Mouse (Mus musculus): ENCODE data around the gene Mbtd1.
A peak's percentile ranks its signal among the peaks of the same experiment; 100 is the strongest.

The Mbtd1 gene

DNA sequence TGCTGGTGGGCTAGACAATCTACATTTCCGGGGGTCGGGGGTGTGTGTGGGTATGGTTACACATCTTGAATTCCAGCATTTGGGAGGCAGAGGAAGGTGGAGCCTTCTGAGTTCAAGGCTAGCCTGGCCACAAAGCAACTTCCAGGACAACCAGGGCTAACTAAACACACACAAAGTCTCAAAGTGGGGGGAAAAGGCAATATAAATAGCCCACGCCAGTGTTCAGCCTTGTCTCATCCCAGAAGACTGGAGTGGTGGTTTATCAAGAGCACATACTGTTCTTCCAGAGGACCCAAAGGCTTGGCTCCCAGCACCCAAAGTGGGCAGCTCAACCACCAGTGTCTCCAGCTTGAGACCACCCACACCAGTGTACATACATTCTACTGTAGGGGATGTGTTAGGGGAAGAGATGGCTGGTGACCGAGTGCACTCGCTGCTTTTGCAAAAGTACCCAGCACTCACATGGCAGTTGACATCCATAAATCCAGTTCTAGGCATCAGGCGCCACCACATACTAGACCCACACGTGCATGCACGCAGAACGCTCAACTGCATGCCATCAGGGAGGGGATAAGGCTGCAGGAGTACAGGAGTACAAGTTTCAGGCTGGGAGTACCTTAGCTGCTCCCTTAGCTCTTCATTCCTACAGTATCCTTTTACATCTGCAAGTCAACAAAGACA, 63.4 kb downstream of the Mbtd1 start:
- DNase-seq (ENCODE audit: low spot score) = no peak

DNA sequence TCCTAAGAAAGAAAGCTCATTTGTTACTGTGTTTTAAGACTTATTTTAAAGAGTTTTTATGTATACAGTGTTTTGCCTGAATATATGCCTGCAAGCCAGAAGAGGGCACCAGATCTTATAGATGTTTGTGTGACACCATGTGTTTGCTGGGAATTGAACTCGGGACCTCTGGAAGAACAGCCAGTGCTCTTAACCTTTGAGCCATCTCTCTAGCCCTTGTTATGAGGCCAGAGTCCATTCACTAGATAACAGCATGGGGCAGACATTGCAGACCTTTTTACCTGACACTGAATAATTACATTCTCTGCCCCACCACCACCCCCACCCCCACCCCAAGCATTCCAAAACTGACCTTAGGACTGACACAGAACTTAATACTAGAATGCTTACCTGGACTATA, 64.4 kb downstream of the Mbtd1 start:
- DNase-seq (ENCODE audit: low spot score) = no peak

DNA sequence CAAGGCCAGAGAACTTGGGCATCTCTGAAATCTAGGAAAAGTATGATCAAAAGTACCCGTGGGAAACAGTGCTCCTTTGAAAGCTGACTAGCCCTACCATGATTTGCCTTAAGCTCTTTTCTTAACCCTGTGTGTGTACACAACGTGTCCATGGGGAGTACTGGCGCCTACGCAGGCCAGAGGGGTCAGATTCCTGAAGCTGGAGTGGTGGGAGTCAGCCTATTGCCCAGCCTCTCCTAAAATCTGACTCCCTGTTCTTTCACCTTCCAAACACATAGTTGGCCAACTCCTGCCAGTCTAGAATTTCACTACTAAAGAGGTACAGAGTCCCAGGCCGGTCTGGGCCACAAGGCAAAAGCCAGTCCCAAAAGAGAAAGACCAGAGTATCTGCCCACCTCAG, 66.7 kb downstream of the Mbtd1 start:
- DNase-seq (ENCODE audit: low spot score) = no peak

DNA sequence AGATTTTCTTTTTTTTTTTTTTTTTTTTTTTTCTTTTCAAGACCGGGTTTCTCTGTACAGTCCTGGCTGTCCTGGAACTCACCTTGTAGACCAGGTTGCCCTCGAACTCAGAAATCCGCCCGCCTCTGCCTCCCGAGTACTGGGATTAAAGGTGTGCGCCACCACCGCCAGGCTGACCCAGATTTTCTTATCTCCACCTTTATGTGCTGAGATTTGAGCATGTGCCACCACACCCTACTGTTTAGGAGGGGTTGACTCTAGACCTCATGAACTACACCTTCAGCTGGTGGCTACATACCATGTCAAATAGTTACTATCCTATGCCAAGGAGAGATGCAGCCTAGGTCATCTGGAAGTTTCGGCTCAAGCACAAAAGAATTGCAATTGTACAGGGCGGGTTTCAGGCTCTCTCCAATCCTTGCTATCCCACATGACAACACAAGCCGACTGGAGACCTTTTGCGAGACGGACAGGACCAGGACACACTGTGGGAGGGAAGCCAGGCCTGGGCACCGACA, 69.1 kb downstream of the Mbtd1 start:
- DNase-seq (ENCODE audit: low spot score) = no peak

DNA sequence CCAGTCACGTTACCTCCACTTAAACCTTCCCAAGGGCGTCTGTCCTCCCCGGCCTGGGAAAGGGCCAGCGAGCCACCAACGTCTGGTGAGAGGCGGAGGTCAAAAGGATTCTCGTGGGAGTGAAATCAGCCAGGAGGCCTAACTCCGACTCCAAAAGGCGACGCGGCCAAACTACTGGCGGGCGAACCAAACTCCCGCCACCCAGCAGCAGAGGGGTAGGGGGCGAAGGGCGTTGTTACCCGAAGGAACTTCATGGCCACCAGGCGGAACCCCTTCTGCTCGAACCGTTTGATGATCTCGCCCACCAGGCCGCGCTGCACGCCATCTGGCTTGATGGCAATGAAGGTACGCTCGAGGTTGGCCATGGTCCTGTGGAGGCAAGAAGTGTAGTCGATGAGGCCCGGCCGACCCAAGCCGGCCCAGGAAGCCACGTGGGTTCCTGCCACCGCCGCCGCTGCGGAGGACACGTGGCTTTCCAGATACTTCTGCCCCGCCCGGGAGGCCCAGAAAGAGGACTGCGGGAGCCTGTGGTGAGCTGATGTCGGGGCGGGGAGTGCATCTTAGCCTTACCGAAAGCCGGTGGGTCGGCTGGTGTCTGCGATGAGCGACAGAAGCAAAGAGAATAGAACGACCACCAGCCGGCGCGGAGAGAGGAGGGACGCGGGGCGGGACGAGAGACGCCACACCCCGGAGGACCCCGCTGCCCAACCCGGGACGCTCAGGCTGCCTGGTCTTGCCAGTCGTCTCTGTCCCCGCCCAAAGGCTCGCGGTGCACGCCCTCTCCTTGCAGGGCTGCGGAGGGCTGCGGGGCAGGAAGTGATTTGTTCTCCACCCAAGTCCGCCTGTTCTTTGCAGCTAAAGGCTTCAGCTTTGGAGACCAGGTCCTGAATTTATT, 69.9 kb downstream of the Mbtd1 start:
- peak; percentile 94 for DNase-seq (ENCODE audit: low spot score)

DNA sequence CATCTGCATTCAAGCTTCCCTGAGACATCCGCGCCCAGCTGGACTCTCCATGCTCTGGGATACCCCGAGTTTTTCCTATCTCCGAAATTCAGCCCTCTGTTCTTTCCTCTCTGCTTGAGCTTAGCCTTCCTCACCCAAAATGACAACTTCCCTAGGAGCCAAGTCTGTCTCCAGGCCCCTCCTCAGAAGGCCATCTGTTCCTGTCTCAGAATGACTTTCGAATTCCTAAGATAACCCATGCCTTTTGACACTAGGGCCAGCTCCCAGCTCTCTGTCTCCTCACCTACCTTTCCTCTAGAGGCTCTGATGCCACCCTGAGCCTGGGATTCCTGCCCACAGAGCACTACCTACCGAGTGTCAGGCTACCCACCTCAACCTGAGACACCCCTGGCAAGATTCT, 70.5 kb downstream of the Mbtd1 start, which contains the start of gene Nme2:
Nme2 (minus strand) TSS at position 101 of the 400 bp plus-strand sequence.
- no peak for DNase-seq (ENCODE audit: low spot score)

DNA sequence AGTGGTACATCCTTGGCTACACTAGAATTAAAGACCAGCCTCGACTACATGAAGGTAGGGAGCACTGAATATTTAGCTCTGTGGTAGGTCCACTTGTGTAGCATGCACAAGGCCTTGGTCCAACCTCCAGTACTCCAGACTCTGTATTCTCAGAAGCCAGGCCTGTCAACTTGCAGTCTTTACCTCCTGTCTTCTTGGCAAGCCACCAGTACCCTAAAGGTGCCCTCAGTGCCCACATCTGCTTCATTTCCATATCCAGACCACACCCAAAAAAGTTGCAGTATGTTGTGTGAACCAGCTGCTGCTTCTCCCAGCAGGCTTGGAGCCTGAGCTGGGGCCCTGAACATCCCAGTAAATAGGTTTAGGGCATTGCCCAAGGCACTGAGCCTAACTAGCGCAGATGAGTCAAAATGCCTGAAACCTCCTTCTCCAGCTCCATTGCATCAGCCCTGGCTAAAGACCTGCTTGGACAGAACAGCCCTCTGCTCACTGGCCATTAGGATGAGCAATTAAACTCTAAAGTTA, 71.4 kb downstream of the Mbtd1 start:
- no peak for DNase-seq (ENCODE audit: low spot score)

DNA sequence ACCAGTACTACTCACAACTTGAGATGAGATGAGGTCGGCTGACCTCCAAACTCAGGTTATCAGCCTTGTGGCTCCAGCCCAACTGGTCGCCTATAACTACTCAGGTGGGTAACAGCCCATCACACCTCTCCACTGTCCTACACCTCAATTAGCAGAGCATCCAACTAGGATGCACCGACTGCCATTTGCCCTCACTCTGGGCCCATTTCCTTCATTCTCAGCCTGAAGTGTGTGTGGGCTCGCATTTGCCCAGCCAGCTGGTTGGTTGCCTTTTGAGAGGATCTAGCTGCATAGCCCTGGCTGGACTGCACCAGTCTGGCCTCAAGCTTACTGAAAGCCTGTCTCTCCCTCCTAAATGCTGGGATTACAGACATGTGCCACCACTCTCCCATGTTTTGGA, 72.1 kb downstream of the Mbtd1 start:
- no peak for DNase-seq (ENCODE audit: low spot score)

DNA sequence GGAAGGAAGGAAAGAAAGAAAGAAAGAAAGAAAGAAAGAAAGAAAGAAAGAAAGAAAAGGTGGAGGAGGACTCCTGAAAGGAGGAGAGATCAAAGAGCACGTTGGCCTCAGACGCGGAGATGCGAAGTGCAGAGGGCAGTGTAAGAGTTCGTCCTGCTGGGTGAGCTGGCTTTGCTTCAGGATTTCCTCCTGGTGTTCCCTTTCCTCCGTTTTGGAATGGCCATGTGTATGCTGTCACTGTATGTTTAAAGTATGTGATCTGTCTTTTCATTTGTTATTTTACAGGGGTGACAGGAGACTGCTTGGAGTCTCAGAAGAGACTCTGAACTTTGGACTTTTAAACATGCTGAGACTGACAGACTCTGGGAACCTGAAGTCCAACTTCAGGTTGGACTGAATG, 75.8 kb downstream of the Mbtd1 start:
- DNase-seq (ENCODE audit: low spot score) = no peak

DNA sequence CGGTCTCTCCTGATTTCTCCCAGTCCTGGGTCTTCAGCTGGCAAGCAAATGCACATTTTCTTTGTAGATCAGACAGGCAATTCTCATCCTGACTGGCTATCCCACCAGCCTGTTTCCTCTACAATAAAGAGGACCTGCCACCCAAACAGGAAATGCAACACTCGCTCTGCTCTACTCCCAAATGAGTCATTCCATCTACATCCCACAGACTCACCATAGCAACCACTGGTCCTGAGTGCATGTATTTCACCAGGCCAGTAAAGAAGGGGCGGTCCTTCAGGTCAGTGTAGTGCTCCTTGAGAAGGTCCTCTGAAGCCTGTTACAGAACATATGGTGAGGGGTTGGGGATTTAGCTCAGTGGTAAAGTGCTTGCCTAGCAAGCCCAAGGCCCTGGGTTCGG, 77.4 kb downstream of the Mbtd1 start:
- no peak for DNase-seq (ENCODE audit: low spot score)

DNA sequence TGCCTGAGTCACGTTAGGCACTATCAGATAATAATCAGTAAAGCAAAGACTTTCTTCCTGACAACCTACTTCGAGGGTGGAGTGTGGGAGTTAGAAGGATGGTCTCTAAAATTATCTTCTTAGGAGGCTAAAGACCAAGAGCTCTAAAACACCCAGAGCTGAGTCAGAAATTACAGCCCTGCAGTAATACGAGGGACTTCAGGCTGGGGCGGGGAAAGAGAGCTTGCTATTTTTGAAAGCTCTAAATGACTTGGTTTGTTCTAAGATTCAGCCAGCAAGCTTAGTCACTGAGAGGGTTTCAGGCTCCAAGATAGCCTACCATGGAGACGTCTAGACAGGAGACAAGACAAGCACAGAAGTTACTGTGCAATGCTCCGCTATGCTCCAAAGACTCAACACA, 79.7 kb downstream of the Mbtd1 start:
- DNase-seq (ENCODE audit: low spot score) = no peak

DNA sequence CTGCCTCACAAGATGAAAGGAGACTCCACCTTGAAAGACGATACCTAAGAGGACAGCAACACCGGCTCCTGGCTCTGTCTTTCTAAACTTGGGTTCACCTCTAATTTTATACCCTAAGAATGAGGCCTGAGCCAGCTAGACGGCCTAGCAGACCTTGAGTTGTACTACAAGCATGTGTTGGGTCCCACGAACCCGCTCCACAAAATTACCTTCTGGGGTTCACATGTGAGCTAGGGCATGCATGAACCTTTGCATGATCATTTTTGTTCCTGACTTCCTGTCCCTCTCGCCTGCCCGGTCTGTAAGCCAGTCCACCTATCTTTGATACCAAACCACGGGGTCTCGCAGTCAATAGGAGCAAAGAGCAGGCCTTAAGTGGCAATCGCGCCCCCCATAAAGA, 81.7 kb downstream of the Mbtd1 start:
- DNase-seq (ENCODE audit: low spot score) = no peak

DNA sequence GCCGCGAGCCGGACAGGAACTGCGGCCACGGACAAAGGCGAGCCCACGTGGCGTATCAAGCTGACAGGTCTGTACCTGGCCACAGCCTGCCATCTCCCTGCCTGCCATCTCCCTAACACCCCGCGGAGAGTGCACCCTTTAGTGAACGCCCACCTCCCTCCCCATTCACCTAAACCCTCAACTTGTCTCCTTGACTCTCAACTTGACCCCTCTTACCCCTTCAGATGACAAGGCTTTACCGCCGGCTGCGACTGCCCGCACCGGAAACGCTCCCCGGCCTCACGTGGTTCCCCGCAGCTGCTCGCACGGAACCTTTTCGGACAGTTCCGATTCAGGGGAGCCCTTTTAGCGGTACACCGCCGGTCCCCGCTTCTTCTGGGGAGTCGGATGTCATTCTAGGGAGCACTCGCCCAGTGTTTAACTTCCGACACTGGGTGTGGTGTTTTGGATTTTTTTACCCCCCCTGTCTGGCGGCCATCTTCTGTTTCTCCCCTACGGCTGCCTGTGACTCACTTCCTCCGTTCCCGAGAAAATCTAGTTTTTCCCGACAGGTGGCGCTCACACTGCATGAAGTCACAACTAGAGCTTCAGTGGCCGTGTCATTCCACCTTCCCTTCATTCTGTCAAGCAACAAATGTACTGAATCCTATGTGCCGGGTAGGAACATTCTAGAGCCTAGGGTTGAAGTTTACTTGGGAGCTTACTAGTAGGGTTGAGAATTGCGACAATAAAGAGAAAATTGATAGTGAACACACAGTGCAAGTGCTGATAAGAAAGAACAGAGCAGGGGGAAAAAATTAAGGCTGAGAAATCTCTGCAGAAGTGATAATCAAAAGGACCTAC, 82.6 kb downstream of the Mbtd1 start, which contains the start of the genes Gm20390 and Nme1:
Gm20390 (minus strand) TSS at position 289 of the 843 bp plus-strand sequence.
Nme1 (minus strand) TSS at position 517 of the 843 bp plus-strand sequence.
- DNase-seq (ENCODE audit: low spot score) = peak; percentile 94

DNA sequence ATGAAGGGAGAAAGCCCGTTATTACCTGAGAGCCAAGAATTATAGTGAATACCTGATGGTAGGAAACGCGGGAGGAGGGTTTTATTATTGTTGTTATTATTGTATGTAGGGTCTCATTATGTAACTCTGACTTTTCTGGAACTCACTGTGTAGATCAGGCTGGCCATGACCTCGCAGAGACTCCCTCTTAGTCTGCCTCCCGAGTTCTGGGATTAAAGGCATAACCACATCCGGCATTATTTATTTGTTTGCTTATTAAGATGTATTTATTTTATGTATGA, 83.1 kb downstream of the Mbtd1 start:
- DNase-seq (ENCODE audit: low spot score) = no peak

DNA sequence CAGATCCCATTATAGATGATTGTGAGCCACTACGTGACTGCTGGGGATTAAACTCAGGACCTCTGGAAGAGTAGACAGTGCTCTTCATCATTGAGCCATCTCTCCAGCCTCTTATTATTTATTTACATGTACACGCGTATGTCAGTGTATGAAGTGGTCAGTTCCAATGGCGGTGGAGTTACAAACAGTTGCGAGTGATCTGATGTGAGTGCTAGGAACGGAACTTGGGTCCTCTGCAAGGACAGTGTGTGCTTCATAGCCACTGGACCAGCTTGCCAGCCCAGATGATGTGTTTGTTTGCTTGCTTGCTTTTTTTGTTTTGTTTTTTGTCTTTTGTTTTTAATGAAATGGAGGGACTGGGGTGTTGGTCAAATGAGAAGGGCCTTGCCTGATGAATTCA, 83.5 kb downstream of the Mbtd1 start:
- DNase-seq (ENCODE audit: low spot score) = no peak

DNA sequence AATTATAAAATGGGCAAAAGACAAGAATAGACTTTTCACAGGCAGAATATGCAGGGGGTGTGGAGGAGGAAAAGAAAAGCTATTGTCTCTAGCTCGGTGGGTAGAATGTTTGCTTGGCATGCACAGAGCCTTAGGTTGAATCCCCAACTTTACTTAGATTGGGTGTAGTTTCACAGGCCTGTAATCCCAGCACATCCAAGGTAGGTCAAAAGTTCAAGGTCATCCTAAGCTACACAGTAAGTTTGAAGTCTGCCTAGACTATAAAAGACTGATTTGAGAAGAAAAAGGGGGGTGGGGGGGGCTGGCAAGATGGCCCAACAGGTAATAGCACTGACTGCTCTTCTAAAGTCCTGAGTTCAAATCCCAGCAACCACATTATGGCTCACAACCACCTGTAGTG, 84.1 kb downstream of the Mbtd1 start:
- no peak for DNase-seq (ENCODE audit: low spot score)

DNA sequence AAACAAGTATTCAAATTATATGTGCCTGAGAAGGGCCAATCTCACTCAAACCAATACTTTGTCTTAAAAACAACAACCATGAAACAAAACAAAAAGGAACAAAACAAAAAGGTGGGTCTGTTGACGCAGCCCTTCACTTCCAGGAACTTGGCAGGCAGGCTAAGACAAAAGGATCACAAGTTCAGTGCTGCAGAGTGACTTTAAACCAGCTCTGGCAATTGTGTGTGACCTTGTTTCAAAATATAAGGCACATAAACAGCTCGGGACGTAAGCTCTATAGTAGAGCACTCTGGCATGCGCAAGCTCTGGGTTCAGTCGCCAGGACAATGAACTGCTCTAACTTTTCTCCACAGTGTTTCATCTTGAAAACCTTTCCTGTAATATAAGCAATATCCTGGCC, 87.3 kb downstream of the Mbtd1 start:
- DNase-seq (ENCODE audit: low spot score) = no peak

DNA sequence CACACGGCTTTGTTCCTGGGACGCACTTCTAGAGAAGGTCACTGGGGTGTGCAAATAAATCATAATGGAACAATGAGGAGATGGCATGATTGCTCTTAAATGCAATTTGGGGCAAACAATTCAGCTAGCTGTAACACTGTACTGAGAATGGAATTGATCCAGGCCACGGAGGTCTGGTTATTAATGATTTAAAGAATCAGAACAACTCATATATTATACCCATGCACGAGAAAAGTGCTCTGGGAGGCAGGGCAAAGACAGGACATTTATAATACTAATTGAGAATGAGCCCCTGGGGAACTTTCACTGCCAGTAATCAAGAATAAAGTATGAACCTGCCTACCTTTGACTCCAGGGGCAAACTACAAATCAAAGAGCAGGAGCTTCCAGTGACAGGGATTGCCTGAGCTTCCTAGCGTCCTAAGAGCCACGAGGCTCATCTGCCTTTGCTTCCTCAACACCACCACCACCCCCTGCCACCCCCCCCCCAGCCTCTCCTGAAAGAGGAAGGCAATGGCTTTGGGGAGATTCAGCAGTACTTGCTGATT, 93.9 kb downstream of the Mbtd1 start:
- no peak for DNase-seq (ENCODE audit: low spot score)

DNA sequence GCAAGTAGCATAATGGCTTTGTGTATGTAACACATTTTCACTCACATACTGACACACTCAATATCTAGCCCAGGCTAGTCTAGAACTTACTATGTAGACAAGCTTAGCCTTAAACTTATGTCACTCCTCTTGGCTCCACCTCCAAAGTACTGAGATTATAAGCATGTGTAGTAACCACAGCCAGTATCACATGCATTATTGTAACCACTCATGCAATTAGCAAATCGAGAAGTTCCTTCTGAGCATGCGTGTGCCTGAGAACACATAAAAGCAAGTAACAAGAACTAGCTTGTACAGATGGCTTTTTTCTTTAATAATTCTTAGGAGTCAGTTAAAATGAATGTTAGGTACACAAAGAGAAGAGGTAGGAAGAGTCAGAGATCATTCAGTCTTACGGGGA, 99.0 kb downstream of the Mbtd1 start:
- DNase-seq (ENCODE audit: low spot score) = no peak

DNA sequence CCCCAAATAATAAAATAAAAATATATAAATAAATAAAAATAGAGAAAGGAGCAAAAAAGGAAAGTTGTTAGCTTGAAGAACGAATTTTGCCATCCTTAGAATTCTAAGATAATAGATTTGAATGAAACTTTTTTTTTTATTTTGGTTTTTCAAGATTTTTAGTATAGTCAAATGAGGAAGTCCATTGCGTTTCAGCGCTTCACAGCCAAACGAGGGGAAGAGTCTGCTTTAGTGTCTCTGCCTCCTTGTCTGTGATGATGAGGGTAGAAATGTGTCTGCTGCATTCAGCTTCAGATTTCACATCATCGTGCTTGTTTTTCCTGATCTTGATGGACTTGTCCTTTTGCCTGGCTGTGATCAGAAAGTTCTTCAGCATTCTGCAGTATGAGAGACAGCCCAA, 99.6 kb downstream of the Mbtd1 start:
- DNase-seq (ENCODE audit: low spot score) = no peak

DNA sequence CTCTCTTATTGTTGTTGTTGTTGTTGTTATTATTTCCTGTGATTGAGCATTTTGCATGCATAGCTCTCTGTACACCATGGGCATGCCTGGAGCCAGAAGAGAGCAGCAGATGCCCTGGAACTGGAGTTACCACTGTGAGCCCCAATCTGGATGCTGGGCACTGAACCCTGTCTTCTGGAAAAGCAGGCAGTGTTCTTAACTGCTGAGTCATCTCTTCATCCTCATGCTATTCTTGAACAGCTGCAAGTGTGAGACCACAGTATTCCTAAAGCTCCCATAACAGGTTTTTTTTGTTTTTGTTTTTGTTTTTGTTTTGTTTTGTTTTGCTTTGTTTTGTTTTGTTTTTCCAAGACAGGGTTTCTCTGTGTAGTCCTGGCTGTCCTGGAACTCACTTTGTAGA, 100.6 kb downstream of the Mbtd1 start:
- no peak for DNase-seq (ENCODE audit: low spot score)

DNA sequence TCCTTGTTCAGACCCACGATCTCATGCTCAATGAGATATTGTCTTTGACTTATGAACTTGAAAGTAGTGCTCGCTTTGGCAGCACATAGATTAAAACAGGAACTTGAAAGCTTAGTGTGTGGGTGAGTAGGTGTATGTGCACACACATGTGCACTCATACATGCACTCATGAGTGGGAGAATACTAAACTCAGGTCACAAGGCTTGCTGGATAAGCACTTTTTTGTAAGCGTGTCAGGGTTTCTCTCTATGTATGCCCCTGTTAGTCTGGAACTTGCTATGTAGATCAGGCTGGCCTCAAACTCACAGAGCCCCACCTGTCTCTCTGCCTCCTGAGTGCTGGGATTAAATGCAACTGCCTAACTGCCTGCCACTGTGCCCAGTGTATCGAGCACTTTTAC, 101.4 kb downstream of the Mbtd1 start:
- DNase-seq (ENCODE audit: low spot score) = no peak
